Mouse (Mus musculus) heart, embryonic 12.5 days (tissue): ENCODE results near the gene Lpin2. TPM values are rescaled to one million over a fixed set of nuclear protein-coding genes. Genes with fewer than 3 reads are reported as not detected.
A peak's percentile ranks its signal among the peaks of the same experiment; 100 is the strongest.

Source experiments
- ATAC-seq: fragments of 200-750 bp; cut with Nextera tagmentation; 2 replicates; pipeline ENCODE4 v1.8.0; 2017; ENCODE audit warnings: moderate TSS enrichment, moderate library complexity; ENCODE audit not compliant: insufficient number of reproducible peaks, low FRiP score
- H3K27ac ChIP-seq: fragments of 300-500 bp; sonication (generic); 2 replicates; pipeline ENCODE4 v1.5.1; 2016; ENCODE audit warnings: mild to moderate bottlenecking, moderate library complexity; ENCODE audit not compliant: poor library complexity, severe bottlenecking
- H3K27me3 ChIP-seq: fragments of 300-500 bp; sonication (generic); replicated peaks from 2 replicates; pipeline ENCODE4 v1.6.1; 2016; ENCODE audit warnings: mild to moderate bottlenecking, moderate library complexity
- H3K36me3 ChIP-seq: fragments of 300-500 bp; sonication (generic); 2 replicates; pipeline ENCODE4 v1.6.1; 2016; ENCODE audit warnings: mild to moderate bottlenecking, moderate library complexity
- H3K4me1 ChIP-seq: fragments of 300-500 bp; sonication (generic); replicated peaks from 2 replicates; pipeline ENCODE4 v1.6.1; 2016; ENCODE audit warnings: mild to moderate bottlenecking
- H3K4me2 ChIP-seq: fragments of 300-500 bp; sonication (generic); 2 replicates; pipeline ENCODE4 v1.6.1; 2016; ENCODE audit warnings: mild to moderate bottlenecking, moderate library complexity
- H3K4me3 ChIP-seq: fragments of 300-500 bp; sonication (generic); 2 replicates; pipeline ENCODE4 v1.5.1; 2016; ENCODE audit warnings: mild to moderate bottlenecking
- H3K9ac ChIP-seq: fragments of 300-500 bp; sonication (generic); 2 replicates; pipeline ENCODE4 v1.6.1; 2016; ENCODE audit warnings: mild to moderate bottlenecking, moderate library complexity
- H3K9me3 ChIP-seq: fragments of 300-500 bp; sonication (generic); replicated peaks from 2 replicates; pipeline ENCODE4 v1.6.1; 2016; ENCODE audit warnings: mild to moderate bottlenecking, moderate library complexity
- WGBS: fragments of 180-500 bp; shearing (Covaris S2); methylation state at CpG from one replicate; pipeline ENCODE4 v1.1.7; 2016; 5-methylcytosine and 5-hydroxymethylcytosine counted together
- polyA plus RNA-seq: library from polyadenylated mRNA; unstranded; fragments of >200 nt; fragmentation: Nextera tagmentation; extraction: Ambion mirVana; gene quantifications from 2 replicates; pipeline ENCODE4 v1.2.1, GENCODE M21; 2016

Gene Lpin2
- polyA plus RNA-seq, 1 experiment from 2014 or later = 23.8 TPM

GRCm38 (mm10) chr17:71267374-71267773, 85.0 kb downstream of the Lpin2 start:
- peaks cover 2% of the 10 kb centered on the region for H3K36me3 ChIP-seq
- no peak overlapping the region for H3K9ac ChIP-seq
- H3K27ac ChIP-seq = peak overlapping the region; percentile 83; the same call in 1 of the 2 replicates
- no peak for ATAC-seq
- H3K27me3 ChIP-seq = no peaks in the 10 kb centered on the region
- WGBS = 88% methylated on average over 8 of the region's 8 CpGs
- no peak overlapping the region for H3K4me2 ChIP-seq
- H3K4me3 ChIP-seq = no peak overlapping the region
- no peaks in the 10 kb centered on the region for H3K9me3 ChIP-seq
- peaks cover 57% of the 10 kb centered on the region for H3K4me1 ChIP-seq

GRCm38 (mm10) chr17:71268152-71268551, 85.8 kb downstream of the Lpin2 start:
- Histone ChIP-seq H3K27ac (peak overlapping the region; percentile 83), H3K4me2 (0 out of 2 replicates have a peak overlapping the region, but pooled peaks have one; percentile 3)

GRCm38 (mm10) chr17:71268599-71268998, 86.2 kb downstream of the Lpin2 start:
- Histone ChIP-seq H3K27me3 (no peaks in the 10 kb centered on the region), H3K9me3 (no peaks in the 10 kb centered on the region), H3K9ac (no peak overlapping the region), H3K27ac (peak overlapping the region; percentile 83), H3K4me2 (0 out of 2 replicates have a peak overlapping the region, but pooled peaks have one; percentile 3), H3K4me1 (peaks cover 57% of the 10 kb centered on the region), H3K36me3 (peaks cover 14% of the 10 kb centered on the region), H3K4me3 (no peak overlapping the region)
- WGBS = 25% methylated on average over 3 of the region's 3 CpGs
- ATAC-seq = peak; percentile 82

More at GRCm38 (mm10) chr17:71268152-71268551, 85.8 kb downstream of the Lpin2 start:
- Histone ChIP-seq H3K4me3 (no peak overlapping the region), H3K9me3 (no peaks in the 10 kb centered on the region), H3K27me3 (no peaks in the 10 kb centered on the region), H3K4me1 (peaks cover 57% of the 10 kb centered on the region), H3K9ac (no peak overlapping the region), H3K36me3 (peaks cover 10% of the 10 kb centered on the region)
- no peak for ATAC-seq
- 52% methylated on average over 10 of the region's 10 CpGs for WGBS

GRCm38 (mm10) chr17:71273901-71274300, 91.5 kb downstream of the Lpin2 start:
- no peak overlapping the region for H3K27ac ChIP-seq
- no peak overlapping the region for H3K4me2 ChIP-seq
- H3K4me3 ChIP-seq = no peak overlapping the region
- peaks cover 31% of the 10 kb centered on the region for H3K36me3 ChIP-seq
- H3K4me1 ChIP-seq = peaks cover 17% of the 10 kb centered on the region
- no peaks in the 10 kb centered on the region for H3K9me3 ChIP-seq
- no peak overlapping the region for H3K9ac ChIP-seq
- WGBS = 84% methylated on average over 12 of the region's 12 CpGs
- ATAC-seq = no peak
- no peaks in the 10 kb centered on the region for H3K27me3 ChIP-seq

- ATAC-seq = no peak
- no peak overlapping the region for H3K4me2 ChIP-seq
- 59% methylated on average over 10 of the region's 10 CpGs for WGBS
Observed at GRCm38 (mm10) chr17:71276771-71277170, 94.4 kb downstream of the Lpin2 start.

GRCm38 (mm10) chr17:71277701-71278491, 95.5 kb downstream of the Lpin2 start:
- 82% methylated on average over 6 of the region's 6 CpGs for WGBS
- Histone ChIP-seq H3K9me3 (no peaks in the 10 kb centered on the region; the same call in 1 of the 2 replicates), H3K36me3 (peaks cover 28% of the 10 kb centered on the region), H3K27me3 (no peaks in the 10 kb centered on the region), H3K4me1 (peaks cover 22% of the 10 kb centered on the region), H3K9ac (no peak overlapping the region), H3K4me3 (no peak overlapping the region), H3K27ac (no peak overlapping the region), H3K4me2 (no peak overlapping the region)
- no peak for ATAC-seq

More at GRCm38 (mm10) chr17:71276771-71277170, 94.4 kb downstream of the Lpin2 start:
- Histone ChIP-seq H3K4me3 (no peak overlapping the region), H3K27ac (no peak overlapping the region), H3K4me1 (peaks cover 14% of the 10 kb centered on the region), H3K9ac (no peak overlapping the region), H3K9me3 (no peaks in the 10 kb centered on the region; the same call in 1 of the 2 replicates), H3K27me3 (no peaks in the 10 kb centered on the region), H3K36me3 (peaks cover 36% of the 10 kb centered on the region)

GRCm38 (mm10) chr17:71282716-71283115, 100.4 kb downstream of the Lpin2 start:
- peak overlapping the region; percentile 83 for H3K27ac ChIP-seq
- no peaks in the 10 kb centered on the region for H3K27me3 ChIP-seq
- no peaks in the 10 kb centered on the region; the same call in 1 of the 2 replicates for H3K9me3 ChIP-seq
- no peak overlapping the region for H3K9ac ChIP-seq
- ATAC-seq = no peak
- H3K4me3 ChIP-seq = no peak overlapping the region
- 88% methylated on average over 9 of the region's 9 CpGs for WGBS
- H3K36me3 ChIP-seq = peaks cover 5% of the 10 kb centered on the region; the same call in 1 of the 2 replicates
- H3K4me1 ChIP-seq = peaks cover 63% of the 10 kb centered on the region
- no peak overlapping the region for H3K4me2 ChIP-seq

- Histone ChIP-seq H3K27me3 (no peaks in the 10 kb centered on the region), H3K4me1 (peaks cover 64% of the 10 kb centered on the region), H3K36me3 (peaks cover 5% of the 10 kb centered on the region; the same call in 1 of the 2 replicates), H3K4me2 (no peak overlapping the region), H3K9me3 (no peaks in the 10 kb centered on the region; the same call in 1 of the 2 replicates), H3K9ac (no peak overlapping the region), H3K4me3 (no peak overlapping the region), H3K27ac (peak overlapping the region; percentile 83)
- WGBS = 40% methylated on average over 4 of the region's 4 CpGs
- ATAC-seq = peak; percentile 45; the same call in 1 of the 2 replicates
Observed at GRCm38 (mm10) chr17:71283237-71283636, 100.9 kb downstream of the Lpin2 start.

GRCm38 (mm10) chr17:71284890-71285289, 102.5 kb downstream of the Lpin2 start:
- Histone ChIP-seq H3K36me3 (no peaks in the 10 kb centered on the region), H3K27ac (peak overlapping the region; percentile 90), H3K4me2 (peak overlapping the region; percentile 53), H3K4me3 (no peak overlapping the region), H3K4me1 (peaks cover 73% of the 10 kb centered on the region), H3K27me3 (no peaks in the 10 kb centered on the region), H3K9ac (peak overlapping the region; percentile 43; the same call in 1 of the 2 replicates), H3K9me3 (no peaks in the 10 kb centered on the region)
- peak; percentile 44 for ATAC-seq
- 4% methylated on average over 6 of the region's 6 CpGs for WGBS

- 33% methylated on average over 6 of the region's 6 CpGs for WGBS
- Histone ChIP-seq H3K9ac (peak overlapping the region; percentile 50; the same call in 1 of the 2 replicates), H3K27me3 (no peaks in the 10 kb centered on the region), H3K4me1 (peaks cover 75% of the 10 kb centered on the region), H3K4me3 (no peak overlapping the region), H3K36me3 (no peaks in the 10 kb centered on the region), H3K4me2 (peak overlapping the region; percentile 53; the same call in 1 of the 2 replicates), H3K27ac (peak overlapping the region; percentile 90), H3K9me3 (no peaks in the 10 kb centered on the region)
- peak; percentile 75 for ATAC-seq
Observed at GRCm38 (mm10) chr17:71285929-71286328, 103.6 kb downstream of the Lpin2 start.

GRCm38 (mm10) chr17:71287586-71287985, 105.2 kb downstream of the Lpin2 start:
- H3K27me3 ChIP-seq = no peaks in the 10 kb centered on the region
- no peak overlapping the region; the same call in 1 of the 2 replicates for H3K27ac ChIP-seq
- H3K9me3 ChIP-seq = no peaks in the 10 kb centered on the region
- no peak for ATAC-seq
- H3K4me1 ChIP-seq = peaks cover 84% of the 10 kb centered on the region
- H3K4me3 ChIP-seq = no peak overlapping the region
- no peak overlapping the region for H3K4me2 ChIP-seq
- no peak overlapping the region for H3K9ac ChIP-seq
- WGBS = 93% methylated on average over 7 of the region's 7 CpGs
- no peaks in the 10 kb centered on the region for H3K36me3 ChIP-seq
